Mouse (Mus musculus) left cerebral cortex, postnatal 36 days (tissue): ENCODE data around the gene Ucma. TPM values are rescaled to one million over a fixed set of nuclear protein-coding genes. Genes with fewer than 3 reads are reported as not detected.
A peak's percentile ranks its signal among the peaks of the same experiment; 100 is the strongest.
"Not testable (repeated sequence)": the region's sequence is repeated elsewhere in the genome, so short reads cannot be mapped to it uniquely, and the experiment has no call there.

Experiments used
- DNase-seq, 2 experiments: peaks; one replicate each; pipeline ENCODE4 v3.0.0; 2021 to 2022; ENCODE audit warnings: low spot score in 2 of 2, mixed read lengths in 1 of 2
- intact Hi-C: fragments of 180-260 bp; cut with DNase I; formaldehyde crosslinking; loops from one replicate; pipeline ENCODE4 v1.15.1; 2025
- total RNA-seq, 2 experiments: library from RNA; stranded (reverse); gene quantifications; 2 replicates each; pipeline ENCODE4 v1.2.3; 2021

Ucma gene
- total RNA-seq, result 1 to 10 TPM; 1.6 to 2.0 TPM

DNA sequence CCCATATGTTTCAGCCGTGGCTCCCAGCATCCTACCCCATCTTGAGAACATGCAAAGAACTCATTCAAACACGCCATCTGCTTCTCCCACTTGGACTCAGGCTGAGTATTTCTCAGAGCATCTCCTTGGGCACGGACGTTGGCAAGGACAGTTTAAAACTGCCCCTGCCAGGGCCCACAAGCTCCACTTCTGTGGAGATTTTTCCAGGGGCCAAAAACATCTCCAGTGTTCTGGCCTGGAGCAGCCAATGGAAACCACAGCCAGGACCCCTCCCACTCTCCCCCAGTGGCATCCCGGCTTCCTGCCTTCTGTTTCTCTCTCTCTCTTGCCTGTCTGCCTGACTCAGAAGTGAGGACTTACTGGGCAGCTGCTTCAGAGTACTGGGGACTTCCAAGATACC, at the start of gene Ucma:
Ucma (plus strand) TSS at position 316 of the 400 bp plus-strand sequence.
- intact Hi-C loops, result no loop called here
- DNase-seq, result peak; percentile 25 to 55

DNA sequence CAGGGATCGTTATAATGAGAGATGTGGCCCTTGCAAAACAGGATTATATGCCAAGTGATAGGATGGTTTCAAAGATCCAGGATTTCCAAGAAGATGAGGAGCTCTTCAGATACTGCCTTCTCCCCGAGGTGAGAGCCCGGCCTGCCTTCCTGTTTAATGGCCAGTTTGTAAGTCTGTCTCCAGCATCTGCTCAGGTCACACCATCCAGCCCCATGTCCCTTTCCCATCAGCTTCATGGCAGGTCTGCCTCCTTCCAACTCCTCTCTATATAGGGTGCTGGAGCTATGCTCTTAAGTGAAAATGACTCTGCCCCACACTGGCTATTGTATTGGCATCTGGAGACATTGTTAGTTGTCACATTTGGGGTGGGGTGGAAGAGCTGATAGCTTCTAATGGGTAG, 48.5 kb upstream of the Ucma start:
- intact Hi-C loops, result no loop called here
- DNase-seq, result no peak

- intact Hi-C loops, result no loop called here
- DNase-seq, result no peak
Measured at GRCm38 (mm10) chr2:4929230-4929629, 46.7 kb upstream of the Ucma start.

DNA sequence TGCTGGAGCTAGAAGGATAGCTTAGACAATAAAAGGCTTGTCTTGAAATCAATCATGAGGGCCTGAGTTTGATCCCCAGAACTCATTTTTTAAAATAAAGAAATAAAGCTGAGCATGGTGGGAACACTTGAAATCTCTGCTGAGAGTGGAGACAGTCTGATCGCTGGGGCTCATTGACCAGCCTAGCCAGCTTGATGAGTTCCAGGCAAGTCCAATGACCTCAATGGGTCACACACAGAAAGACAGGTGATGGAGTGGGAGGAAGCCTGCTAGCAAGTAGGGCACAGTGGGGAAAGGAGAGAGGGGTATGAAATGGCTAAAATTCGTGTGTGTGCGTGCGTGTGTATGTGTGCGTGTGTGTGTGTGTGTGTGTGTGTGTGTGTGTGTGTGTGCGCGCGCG, 41.4 kb upstream of the Ucma start:
- intact Hi-C loops, result no loop called here
- DNase-seq, result no peak

DNA sequence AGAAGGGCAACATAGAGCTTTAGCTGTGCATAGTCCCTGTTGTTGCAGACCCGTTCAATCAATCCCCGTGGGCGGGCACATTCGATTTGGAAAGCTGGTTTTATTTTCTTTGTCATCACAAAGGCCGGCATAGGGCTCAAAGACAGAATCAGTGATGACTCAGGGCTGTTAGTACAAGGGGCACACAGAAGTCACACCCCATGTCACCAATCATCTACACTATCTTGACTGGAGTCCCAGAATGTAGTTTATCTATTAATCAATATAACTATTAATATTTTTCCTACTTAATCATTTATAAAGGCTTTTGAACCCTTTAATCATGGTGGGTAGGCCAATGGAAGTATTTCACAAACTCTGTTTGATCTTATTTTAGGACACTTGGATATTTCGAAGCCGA, 38.0 kb upstream of the Ucma start:
- DNase-seq, result no peak
- intact Hi-C loops, result no loop called here

DNA sequence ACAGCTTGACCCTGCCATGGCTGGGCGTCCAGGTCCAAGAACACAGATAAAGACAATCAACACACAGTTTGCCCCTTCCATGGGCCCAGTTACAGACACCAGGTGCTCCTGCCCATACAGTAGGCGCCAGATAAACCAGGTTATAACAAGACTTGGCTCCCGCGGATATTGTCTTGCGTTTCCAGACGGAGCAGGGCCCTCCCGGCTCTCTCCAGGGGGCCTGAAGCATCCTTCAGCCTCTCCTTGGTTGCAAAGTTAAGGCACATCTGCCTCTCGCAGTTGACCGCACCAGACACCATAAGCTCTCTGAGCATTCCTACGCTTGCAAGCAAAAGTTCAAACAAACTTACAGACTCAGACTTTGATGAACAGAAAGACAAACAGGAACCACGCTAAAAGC, 35.1 kb upstream of the Ucma start:
- intact Hi-C loops, result no loop called here
- no peak for DNase-seq

- intact Hi-C loops, result not testable (repeated sequence)
Measured at GRCm38 (mm10) chr2:4949691-4950090, 26.2 kb upstream of the Ucma start.

GRCm38 (mm10) chr2:4950986-4951385, 24.9 kb upstream of the Ucma start:
- intact Hi-C loops, result no loop called here
- no peak for DNase-seq

More at GRCm38 (mm10) chr2:4949691-4950090, 26.2 kb upstream of the Ucma start:
- DNase-seq, result not testable (repeated sequence)

DNA sequence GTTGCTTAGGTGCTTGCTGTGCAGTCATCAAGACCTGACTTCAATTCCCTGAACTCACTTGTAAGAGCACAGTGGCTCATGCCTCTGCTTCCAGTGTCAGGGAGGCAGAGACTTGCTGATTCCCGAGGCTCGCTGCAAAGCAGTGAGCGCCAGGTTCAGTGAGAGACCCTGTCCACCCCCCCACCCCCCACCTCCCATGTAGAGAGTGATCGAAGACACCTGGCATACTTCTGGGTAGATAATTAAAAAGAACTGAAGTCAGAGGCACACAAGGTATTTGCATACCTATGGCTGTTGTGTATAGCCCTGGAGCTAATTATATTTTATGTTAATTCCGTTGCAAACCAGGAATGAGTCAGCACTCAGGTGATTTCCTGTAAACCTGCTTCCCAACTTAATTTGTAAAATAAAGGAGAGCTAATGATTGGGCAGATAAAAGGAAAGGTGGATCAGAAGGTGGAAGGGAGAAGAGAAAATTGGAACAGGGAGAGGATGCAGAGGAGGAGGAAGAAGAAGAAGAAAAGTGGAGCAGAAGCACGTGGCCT, 21.6 kb upstream of the Ucma start:
- DNase-seq, result no peak
- intact Hi-C loops, result no loop called here

DNA sequence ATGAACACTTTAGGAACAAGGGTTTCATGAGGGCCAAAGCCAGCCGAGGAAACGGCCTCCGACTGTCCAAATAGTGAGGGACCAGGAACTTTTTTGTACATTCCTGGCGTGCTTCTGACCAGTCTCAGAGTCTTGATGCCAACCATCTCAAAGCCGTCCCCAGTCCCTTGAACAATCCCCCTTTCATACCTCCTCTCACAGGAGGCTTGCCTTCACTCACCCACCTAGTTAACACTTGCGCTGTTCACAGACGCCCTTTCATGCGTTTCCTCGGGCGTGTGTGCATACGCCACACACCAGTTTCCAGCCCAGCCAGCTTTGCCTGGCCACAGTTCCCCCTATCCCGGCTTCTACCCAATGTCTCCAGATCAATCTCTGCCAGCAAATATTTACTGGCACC, 17.9 kb upstream of the Ucma start:
- intact Hi-C loops, result no loop called here

DNA sequence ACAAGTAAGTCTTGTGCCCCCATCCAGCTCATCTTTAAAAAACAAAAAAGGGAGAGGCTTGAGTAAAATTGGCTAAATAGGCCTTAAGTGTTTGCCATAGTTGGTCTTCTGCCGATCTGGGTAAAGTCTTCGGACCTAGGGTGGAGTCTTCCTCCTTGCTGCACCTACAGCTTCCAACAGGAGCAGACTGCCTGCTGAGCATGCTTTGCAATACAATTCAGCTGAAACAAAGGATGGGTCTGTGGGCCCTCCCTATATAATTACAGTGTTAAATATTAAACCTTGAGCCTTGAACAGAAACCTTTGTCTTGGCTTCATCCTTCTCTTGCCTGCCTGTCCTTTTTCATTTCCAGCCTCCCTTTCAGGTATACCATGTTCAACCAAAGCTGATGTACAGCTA, 8.1 kb upstream of the Ucma start:
- DNase-seq, result no peak
- intact Hi-C loops, result no loop called here

More for the DNA sequence above, 17.9 kb upstream of the Ucma start:
- no peak for DNase-seq

- DNase-seq, result no peak
Measured at GRCm38 (mm10) chr2:4969083-4969482, 6.8 kb upstream of the Ucma start.

DNA sequence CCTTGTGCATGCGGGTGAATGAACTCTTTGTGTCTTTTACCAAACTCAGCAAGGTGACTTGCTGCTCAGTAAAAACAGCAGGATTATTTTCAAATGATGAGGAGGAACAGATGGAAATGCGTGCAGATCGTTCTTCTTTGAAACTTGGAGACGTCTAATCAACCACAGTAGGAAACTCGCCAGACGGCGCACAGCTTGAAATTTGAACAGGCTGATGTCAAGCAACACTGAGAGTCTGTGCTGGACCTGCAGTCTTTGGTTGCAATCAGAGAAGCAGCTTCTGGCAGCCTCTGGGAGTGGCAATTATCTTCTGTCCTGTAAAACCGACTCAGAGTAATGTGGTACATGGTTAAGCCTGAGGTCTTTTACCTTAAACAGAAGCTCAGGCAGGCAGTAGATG, 2.2 kb downstream of the Ucma start:
- intact Hi-C loops, result no loop called here
- DNase-seq, result no peak

More at GRCm38 (mm10) chr2:4969083-4969482, 6.8 kb upstream of the Ucma start:
- intact Hi-C loops, result no loop called here

GRCm38 (mm10) chr2:4983987-4984386, 8.1 kb downstream of the Ucma start:
- intact Hi-C loops, result no loop called here
- no peak for DNase-seq

DNA sequence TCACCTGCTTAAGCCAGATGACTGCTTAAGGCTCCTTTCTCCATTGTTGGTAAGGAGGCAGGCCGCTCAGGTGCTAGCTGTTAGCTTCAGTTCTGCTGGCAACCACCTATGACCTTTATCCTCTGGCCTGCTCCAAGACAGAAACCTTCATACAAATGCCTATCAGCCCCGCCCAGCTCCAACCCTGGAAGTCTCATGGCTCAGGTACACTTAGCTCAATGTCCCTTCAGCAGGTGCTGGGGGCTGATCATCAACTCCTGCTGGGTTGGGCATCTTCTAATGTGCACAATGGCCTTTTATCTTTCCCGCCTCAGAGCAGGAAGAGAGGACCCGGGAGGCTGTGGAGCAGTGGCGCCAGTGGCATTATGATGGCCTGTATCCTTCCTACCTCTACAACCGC, 9.1 kb downstream of the Ucma start:
- intact Hi-C loops, result no loop called here
- no peak for DNase-seq

DNA sequence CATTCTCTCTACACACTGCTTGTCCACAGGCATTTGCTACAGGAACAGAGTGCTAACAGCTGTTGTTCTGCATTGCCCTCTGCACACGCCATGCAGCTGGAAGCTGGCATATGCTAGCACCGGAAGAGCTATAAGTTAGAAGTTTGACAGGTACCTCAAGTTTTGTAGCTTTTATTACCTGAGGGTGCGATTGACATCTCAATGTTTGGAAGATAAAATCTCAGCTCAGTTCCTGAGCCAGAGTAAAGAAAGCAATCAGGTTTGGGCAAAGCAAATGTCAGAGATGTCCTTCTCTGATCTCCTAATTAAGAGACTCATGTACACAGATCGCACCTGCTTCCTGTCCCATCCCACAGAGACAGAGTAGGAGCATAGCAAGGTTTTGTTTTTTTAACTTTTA, 10.9 kb downstream of the Ucma start:
- DNase-seq, result no peak
- intact Hi-C loops, result no loop called here

DNA sequence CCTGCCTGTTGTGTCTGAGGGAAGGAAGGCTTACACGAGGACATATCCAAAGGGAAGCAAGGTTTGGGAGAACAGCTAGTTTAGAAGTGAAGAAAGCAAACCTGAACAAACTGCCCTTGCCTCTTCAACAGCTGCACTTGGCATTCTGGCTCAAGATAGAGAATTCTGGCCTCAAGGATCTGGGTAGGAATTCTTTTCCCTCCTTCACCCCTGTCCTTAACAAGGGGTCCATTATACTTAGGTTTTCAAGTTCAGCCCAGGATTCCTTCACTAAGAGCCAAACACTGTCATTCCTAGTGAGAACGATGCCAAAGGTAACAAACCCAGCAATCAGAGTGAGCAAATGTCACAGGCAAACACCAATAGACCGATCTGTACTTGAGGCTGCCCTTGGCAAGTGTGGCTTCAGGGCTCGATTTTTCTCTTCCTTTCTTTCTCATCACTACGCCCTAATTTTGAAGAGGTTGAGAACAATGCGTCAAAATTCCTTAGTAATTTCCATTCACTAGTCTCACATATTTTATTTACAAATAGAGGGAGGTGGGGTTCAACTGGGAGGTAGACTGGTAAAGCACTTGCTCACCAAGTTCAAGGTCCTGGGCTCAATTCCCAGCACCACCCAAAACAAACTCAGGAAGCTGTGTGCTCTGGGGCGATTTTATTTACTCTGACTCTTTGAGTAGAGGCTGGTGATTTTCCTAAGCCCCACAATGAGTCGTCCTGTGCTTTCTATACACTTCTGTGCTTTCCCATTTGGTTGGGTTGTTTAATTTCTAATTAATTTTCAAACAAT, 11.7 kb downstream of the Ucma start:
- intact Hi-C loops, result no loop called here
- DNase-seq, result no peak

DNA sequence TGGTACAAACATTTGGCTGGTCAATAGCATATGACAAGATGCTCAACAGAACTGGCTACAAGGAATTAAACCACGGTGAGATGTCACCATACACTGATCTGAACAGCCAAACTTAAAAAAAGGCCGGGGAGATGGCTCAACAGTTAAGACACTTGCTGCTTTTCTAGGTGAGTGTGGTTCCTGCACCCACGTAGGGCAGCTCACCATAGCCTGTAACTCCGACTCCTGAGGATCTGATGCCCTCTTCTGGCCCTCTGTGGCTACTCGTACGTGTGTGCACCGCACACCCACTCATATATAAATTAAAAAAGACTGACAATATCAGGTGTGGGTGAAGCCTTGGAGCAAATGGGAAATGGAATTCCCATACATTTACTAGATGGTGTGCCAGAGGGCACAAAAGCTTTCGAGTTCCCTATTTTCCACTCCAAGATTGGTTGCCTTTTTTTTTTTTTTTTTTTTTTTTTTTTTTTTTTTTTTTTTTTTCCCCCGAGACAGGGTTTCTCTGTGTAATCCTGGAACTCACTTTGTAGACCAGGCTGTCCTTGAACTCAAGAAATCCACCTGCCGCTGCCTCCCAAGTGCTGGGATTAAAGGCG, 13.0 kb downstream of the Ucma start:
- DNase-seq, result no peak
- intact Hi-C loops, result no loop called here

DNA sequence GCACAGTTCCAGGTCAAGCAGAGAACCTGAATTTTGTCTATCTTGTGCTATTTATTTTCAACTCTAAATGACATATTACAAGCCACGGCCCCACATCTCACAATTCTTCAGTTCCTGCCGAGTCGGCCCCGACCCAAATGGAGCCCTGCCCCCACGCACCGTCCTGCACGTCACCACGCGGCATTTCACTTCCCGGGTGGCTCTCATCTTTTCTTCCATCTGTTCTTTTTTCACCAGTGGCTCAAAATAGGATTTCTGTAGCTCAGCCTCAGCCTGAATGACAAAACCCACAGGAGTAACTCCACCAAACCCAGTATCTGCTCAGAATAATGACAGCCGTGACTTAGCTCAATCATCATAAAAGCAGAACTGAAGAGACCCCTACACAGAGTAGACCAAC, 17.7 kb downstream of the Ucma start:
- peak; percentile 31 to 47 for DNase-seq
- intact Hi-C loops, result no loop called here

GRCm38 (mm10) chr2:4994436-4994835, 18.5 kb downstream of the Ucma start:
- DNase-seq, result no peak
- intact Hi-C loops, result no loop called here

DNA sequence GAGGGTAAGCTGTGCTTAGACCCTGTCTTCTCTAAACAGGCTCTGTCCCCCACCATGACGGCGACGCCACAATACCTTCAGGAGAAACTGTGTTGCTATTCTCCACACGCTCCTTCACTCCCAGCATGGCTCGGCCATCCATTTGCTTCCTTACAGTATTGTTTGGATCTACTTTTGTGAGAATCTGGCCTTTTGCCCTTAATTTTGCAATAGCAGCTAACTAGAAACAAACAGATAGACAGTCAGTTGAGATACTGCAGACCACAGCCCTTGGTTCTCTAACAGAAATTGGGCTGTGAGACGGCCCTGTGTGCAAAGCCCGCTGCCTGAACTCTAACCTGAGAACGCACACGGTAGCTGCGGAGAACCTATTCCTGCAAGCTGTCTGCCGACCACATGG, 19.7 kb downstream of the Ucma start:
- intact Hi-C loops, result no loop called here

More for the DNA sequence above, 19.7 kb downstream of the Ucma start:
- DNase-seq, result no peak
